9 mouse cellular contexts compared by ENCODE assay signal in genomic region chr11:94128506-94128905, GRCm38 (mm10).
DNase-seq lines count a peak whose midpoint lies in the region; ATAC-seq and TF ChIP-seq lines count a peak whose summit lies in the region.
"Had no signal": no experiment of that assay in that cellular context is flagged by ENCODE, and none has a peak within 500 bp of the region (broad histone marks: within the 10 kb centered on the region; RNA-seq: fewer than 3 reads in every experiment).

No protein-coding gene starts in this region.

- intact Hi-C loops in gastrocnemius, adult 2 months (cut with DNase I) = loop anchor here (1.0 to 5.0 kb wide), 3 partner anchors 149 to 359 kb away; partner anchors contain the start of gene Spata20
- intact Hi-C loops in left cerebral cortex, postnatal 4 days (cut with DNase I) = loop anchor here (2.0 kb wide), 1 partner anchor 148 kb away; no protein-coding TSS in a partner anchor
- intact Hi-C loops in left cerebral cortex, postnatal 25 days (cut with DNase I) = loop anchor here (1.0 kb wide), 1 partner anchor 149 kb away; no protein-coding TSS in a partner anchor

- no peak for DNase-seq in gastrocnemius, adult 2 months
- DNase-seq in gastrocnemius, postnatal 25 days = no peak
- DNase-seq in left cerebral cortex, postnatal 4 days = peak; percentile 55
- no peak for DNase-seq in left cerebral cortex, postnatal 25 days (ENCODE audit: low spot score in 2 of 2)
- DNase-seq in cerebellum, adult 18-20 months = peak; percentile 65 to 72
- DNase-seq in cerebellum, postnatal 10 days = peak; percentile 77 to 84

- H3K4me3 ChIP-seq in gastrocnemius, adult 2 months = no peak overlapping the region
- H3K4me3 ChIP-seq: embryonic facial prominence, embryonic 12.5 days; liver, embryonic 13.5 days had no signal

- no peak for ATAC-seq in monocyte, adult 5-6 weeks (replicated peaks; ENCODE audit: insufficient number of reproducible peaks, low FRiP score, low TSS enrichment, poor library complexity, severe bottlenecking)

- TF ChIP-seq CTCF in gastrocnemius, adult 2 months (IDR thresholded peaks at IDR 0.05) = no peak

- H3K27ac ChIP-seq in gastrocnemius, adult 2 months = peak overlapping the region; percentile 56
- H3K27ac ChIP-seq: embryonic facial prominence, embryonic 12.5 days; liver, embryonic 13.5 days had no signal

Comparison
In these comparisons a context has a peak if more than half of its experiments do, and no peak if none do; other contexts are left out.
1. DNase-seq: peak in left cerebral cortex, postnatal 4 days (single experiment), cerebellum, adult 18-20 months (2 of 2) and cerebellum, postnatal 10 days (2 of 2); none in gastrocnemius, adult 2 months (single experiment), gastrocnemius, postnatal 25 days (single experiment) and left cerebral cortex, postnatal 25 days (0 of 2).